Mouse (Mus musculus) embryonic facial prominence, embryonic 11.5 days (tissue): ENCODE results near the gene Gstm1. TPM values are rescaled to one million over a fixed set of nuclear protein-coding genes. Genes with fewer than 3 reads are reported as not detected.
"Not testable (repeated sequence)": the region's sequence is repeated elsewhere in the genome, so short reads cannot be mapped to it uniquely, and the experiment has no call there.

ENCODE experiments used
- ATAC-seq: fragments of 200-750 bp; cut with Nextera tagmentation; replicated peaks from 2 replicates; pipeline ENCODE4 v1.8.0; 2017; ENCODE audit warnings: low read depth; ENCODE audit not compliant: insufficient number of reproducible peaks, low FRiP score, low TSS enrichment
- DNase-seq: peaks from one replicate; pipeline ENCODE4 v3.0.0-alpha.2; 2015; ENCODE audit warnings: low spot score
- H3K27ac ChIP-seq: fragments of 300-500 bp; sonication (generic); replicated peaks from 2 replicates; pipeline ENCODE4 v1.5.1; 2014; ENCODE audit warnings: mild to moderate bottlenecking, low read depth, low read length, control low read depth
- H3K27me3 ChIP-seq: fragments of 300-500 bp; sonication (generic); 2 replicates; pipeline ENCODE4 v1.6.1; 2014; ENCODE audit warnings: mild to moderate bottlenecking, low read length, moderate library complexity, mixed read lengths; ENCODE audit not compliant: control insufficient read depth, insufficient read depth
- H3K36me3 ChIP-seq: fragments of 300-500 bp; sonication (generic); replicated peaks from 2 replicates; pipeline ENCODE4 v1.6.1; 2014; ENCODE audit warnings: low read depth, mild to moderate bottlenecking, low read length, moderate library complexity, mixed read lengths; ENCODE audit not compliant: control insufficient read depth, insufficient read depth
- H3K4me1 ChIP-seq: fragments of 300-500 bp; sonication (generic); 2 replicates; pipeline ENCODE4 v1.6.1; 2014; ENCODE audit warnings: low read length, mixed read lengths; ENCODE audit not compliant: control insufficient read depth, insufficient read depth
- H3K4me2 ChIP-seq: fragments of 300-500 bp; sonication (generic); 2 replicates; pipeline ENCODE4 v1.6.1; 2014; ENCODE audit warnings: low read depth, mild to moderate bottlenecking, control low read depth, low read length, moderate library complexity
- H3K4me3 ChIP-seq: fragments of 300-500 bp; sonication (generic); 2 replicates; pipeline ENCODE4 v1.5.1; 2014; ENCODE audit warnings: low read depth, low read length, control low read depth
- H3K9ac ChIP-seq: fragments of 300-500 bp; sonication (generic); replicated peaks from 2 replicates; pipeline ENCODE4 v1.6.1; 2014; ENCODE audit warnings: mild to moderate bottlenecking, control low read depth, low read length
- H3K9me3 ChIP-seq: fragments of 300-500 bp; sonication (generic); replicated peaks from 2 replicates; pipeline ENCODE4 v1.6.1; 2016; ENCODE audit warnings: mild to moderate bottlenecking, low read length, inconsistent platforms, mixed read lengths; ENCODE audit not compliant: control insufficient read depth
- WGBS: fragments of 180-500 bp; shearing (Covaris S2); extraction: QIAGEN DNeasy Blood & Tissue Kit; methylation state at CpG from one replicate; pipeline ENCODE4 v1.1.7; 2014; 5-methylcytosine and 5-hydroxymethylcytosine counted together
- polyA plus RNA-seq: library from polyadenylated mRNA; unstranded; fragments of >200 nt; fragmentation: Nextera tagmentation; extraction: Ambion mirVana; gene quantifications from 2 replicates; pipeline ENCODE4 v1.2.1, GENCODE M21; 2014

Gstm1 gene
- polyA plus RNA-seq, 1 experiment from 2014 or later: 33.9 TPM

DNA sequence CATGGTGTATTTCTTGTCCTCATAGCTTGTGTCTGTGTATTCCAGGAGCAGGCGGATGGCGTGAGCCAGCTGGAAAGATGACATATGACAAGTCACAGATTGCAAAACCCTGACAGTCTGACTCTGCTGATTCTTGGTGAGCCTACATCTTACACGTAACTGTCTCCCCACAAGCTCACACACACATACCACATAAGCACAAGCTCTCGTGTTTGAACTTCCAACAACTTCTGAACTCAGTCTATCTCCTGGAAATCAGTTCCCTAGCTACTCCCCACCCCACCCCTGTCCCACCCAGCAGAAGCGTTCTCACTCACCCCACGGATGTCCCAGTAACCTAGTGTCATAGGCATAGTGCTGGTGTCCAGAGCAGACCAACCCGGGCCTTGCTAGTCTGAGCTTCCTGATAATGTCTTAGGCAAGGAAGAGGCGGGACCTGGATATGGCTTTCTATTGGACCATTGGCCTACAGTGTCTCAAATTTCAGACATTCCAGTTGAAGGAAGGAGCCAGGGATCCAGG lies 31.7 kb downstream of the Gstm1 start, which contains the start of gene Gstm2:
Gstm2 (minus strand) TSS at position 413 of the 522 bp plus-strand sequence.
- DNase-seq (peak; percentile 63), ATAC-seq (peak; percentile 39; the same call in 1 of the 2 replicates)
- Histone ChIP-seq H3K4me1 (no peaks in the 10 kb centered on the region), H3K9ac (no peak within 1 kb of the TSS), H3K27ac (no peak within 1 kb of the TSS), H3K4me3 (no peak within 1 kb of the TSS), H3K4me2 (peak within 1 kb of the TSS; percentile 20; the same call in 1 of the 2 replicates), H3K9me3 (no peaks in the 10 kb centered on the region), H3K27me3 (no peaks in the 10 kb centered on the region), H3K36me3 (no peaks in the 10 kb centered on the region)
- WGBS: 52% methylated on average over 8 of the region's 8 CpGs

DNA sequence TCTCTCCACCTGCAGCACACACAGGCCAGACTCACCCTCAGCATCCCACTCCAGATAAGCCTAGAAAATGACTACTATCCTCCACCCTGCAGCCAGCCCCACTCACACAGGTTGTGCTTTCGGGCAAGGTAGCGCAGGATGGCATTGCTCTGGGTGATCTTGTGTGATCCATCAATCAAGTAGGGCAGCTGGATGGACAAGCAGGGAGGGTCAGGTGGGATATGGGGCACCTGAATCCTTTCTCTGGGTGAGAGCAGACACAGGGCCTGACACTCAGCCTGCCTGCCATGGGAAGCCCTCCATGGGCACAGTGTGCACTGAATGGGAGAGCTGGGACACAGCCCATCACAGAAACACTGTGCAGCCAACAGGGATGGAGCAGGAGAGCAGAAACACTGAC lies 32.6 kb downstream of the Gstm1 start:
- not testable (repeated sequence) for H3K9ac ChIP-seq, ATAC-seq, H3K36me3 ChIP-seq, H3K27me3 ChIP-seq, H3K4me3 ChIP-seq, H3K9me3 ChIP-seq, DNase-seq, H3K4me1 ChIP-seq, H3K4me2 ChIP-seq, H3K27ac ChIP-seq
- WGBS: 92% methylated on average over 2 of the region's 2 CpGs

DNA sequence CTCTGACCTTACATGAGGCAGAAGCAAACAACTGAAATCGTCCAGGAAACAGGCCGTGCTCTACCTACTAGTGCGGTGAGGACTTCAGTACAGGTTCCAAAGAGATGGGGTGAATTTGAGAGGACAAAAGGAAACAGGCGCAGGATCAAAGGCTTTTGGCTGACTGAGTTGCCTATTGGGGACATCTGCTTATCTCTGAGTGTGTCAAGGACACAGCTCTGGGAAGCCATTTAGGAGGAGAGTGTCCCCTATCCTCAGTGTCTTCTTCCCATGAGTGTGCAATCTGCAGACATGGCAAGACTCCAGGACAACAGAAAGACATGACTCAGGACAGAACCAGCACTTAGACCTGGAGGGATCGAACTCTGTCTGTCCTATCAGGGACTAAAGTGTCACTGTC lies 33.3 kb downstream of the Gstm1 start:
- H3K4me3 ChIP-seq: no peak overlapping the region
- DNase-seq (no peak), ATAC-seq (no peak)
- H3K27me3 ChIP-seq: no peaks in the 10 kb centered on the region
- WGBS: 78% methylated on average over 5 of the region's 5 CpGs
- H3K4me2 ChIP-seq: no peak overlapping the region
- H3K27ac ChIP-seq: no peak overlapping the region
- H3K36me3 ChIP-seq: no peaks in the 10 kb centered on the region
- no peak overlapping the region for H3K9ac ChIP-seq
- H3K4me1 ChIP-seq: no peaks in the 10 kb centered on the region
- H3K9me3 ChIP-seq: no peaks in the 10 kb centered on the region

DNA sequence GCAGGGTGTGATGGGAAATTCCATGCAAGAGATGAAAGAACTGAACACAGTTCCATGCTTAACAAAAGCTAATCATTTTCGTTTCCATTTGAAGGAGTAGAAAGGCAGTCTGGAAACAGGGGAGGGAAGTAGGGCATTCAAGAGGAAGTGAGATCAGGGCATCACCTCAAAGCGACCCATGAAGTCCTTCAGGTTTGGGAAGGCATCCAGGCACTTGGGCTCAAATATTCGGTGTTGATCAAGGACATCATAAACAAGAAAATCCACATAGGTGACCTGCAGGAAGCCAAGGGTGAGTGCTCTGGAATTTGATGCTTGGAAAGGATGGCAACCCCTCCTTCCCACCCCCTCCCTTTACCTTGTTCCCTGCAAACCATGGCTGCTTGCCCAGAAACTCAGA lies 34.0 kb downstream of the Gstm1 start:
- H3K9me3 ChIP-seq: no peaks in the 10 kb centered on the region
- no peak for ATAC-seq
- no peak overlapping the region for H3K4me2 ChIP-seq
- no peaks in the 10 kb centered on the region for H3K4me1 ChIP-seq
- H3K9ac ChIP-seq: no peak overlapping the region
- no peaks in the 10 kb centered on the region for H3K27me3 ChIP-seq
- WGBS: 79% methylated on average over 3 of the region's 3 CpGs
- H3K27ac ChIP-seq: no peak overlapping the region
- no peaks in the 10 kb centered on the region for H3K36me3 ChIP-seq
- no peak overlapping the region for H3K4me3 ChIP-seq
- DNase-seq: no peak

DNA sequence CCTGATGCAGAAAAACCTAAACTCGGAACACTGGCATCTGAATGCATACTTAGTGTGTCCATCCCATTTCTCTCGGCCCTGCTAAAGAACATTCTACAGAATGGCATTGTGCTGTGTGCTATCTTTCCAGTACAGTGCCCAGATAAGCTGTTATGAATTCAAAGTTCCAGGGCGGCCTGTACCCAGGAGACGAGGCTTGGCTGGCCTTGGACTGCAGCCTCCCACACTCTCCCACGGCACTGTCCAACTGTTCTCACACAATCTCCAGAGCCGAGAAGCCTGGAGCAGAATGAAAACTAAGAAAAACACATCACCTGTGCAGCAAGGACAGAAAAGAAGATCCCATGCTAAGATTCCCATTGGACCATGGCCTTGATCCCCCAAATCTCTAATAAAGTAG lies 35.0 kb downstream of the Gstm1 start:
- Histone ChIP-seq H3K9me3 (no peaks in the 10 kb centered on the region), H3K4me2 (no peak overlapping the region), H3K9ac (no peak overlapping the region), H3K4me1 (no peaks in the 10 kb centered on the region), H3K27me3 (no peaks in the 10 kb centered on the region), H3K4me3 (no peak overlapping the region), H3K36me3 (no peaks in the 10 kb centered on the region), H3K27ac (no peak overlapping the region)
- WGBS: 85% methylated on average over 6 of the region's 6 CpGs
- ATAC-seq (no peak), DNase-seq (no peak)

DNA sequence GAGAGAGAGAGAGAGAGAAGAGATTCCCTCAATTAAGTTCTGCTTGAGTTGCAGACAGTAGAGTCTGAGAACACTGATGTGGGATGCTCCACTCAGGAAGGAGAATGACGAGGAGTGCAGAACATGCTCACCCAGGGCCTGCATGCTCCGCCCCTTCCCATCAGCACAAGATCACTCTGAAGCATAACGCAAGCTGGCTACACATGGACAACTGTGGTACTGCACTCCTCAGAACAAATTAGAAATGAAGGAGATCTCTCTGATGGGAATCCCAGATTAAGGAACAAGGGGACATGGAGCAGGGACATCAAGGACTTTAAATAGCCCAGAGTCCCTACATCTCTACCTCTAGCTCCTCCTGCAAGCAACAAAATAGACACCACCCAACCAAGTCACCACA lies 36.5 kb downstream of the Gstm1 start:
- Histone ChIP-seq H3K27me3 (no peaks in the 10 kb centered on the region), H3K9ac (no peak overlapping the region), H3K9me3 (no peaks in the 10 kb centered on the region), H3K27ac (no peak overlapping the region), H3K4me2 (no peak overlapping the region), H3K36me3 (no peaks in the 10 kb centered on the region), H3K4me1 (no peaks in the 10 kb centered on the region), H3K4me3 (no peak overlapping the region)
- DNase-seq: no peak
- WGBS: 68% methylated on average over 3 of the region's 3 CpGs
- no peak for ATAC-seq

DNA sequence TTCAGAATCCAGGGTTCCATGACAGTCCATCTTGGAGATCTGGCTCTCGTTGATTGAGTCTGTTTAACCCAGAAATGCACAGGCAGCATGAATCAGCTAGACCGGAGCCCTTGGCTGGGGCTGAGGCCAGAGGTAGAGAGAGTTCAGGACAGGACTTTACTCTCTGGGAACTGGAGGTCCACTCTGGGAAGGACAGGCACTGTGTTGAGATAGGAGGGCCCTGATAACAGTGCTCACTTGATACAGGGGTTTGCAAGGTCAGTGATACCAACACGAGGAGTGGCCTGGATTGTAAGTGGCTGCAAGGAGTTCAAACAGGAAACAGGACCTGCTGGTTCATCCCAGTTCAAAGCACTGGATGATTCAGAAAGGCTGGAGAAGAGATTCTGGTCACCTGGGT lies 40.1 kb downstream of the Gstm1 start:
- H3K4me1 ChIP-seq: no peaks in the 10 kb centered on the region
- no peak overlapping the region for H3K27ac ChIP-seq
- DNase-seq: no peak
- no peak overlapping the region for H3K4me2 ChIP-seq
- H3K4me3 ChIP-seq: no peak overlapping the region
- H3K27me3 ChIP-seq: no peaks in the 10 kb centered on the region
- H3K36me3 ChIP-seq: no peaks in the 10 kb centered on the region
- H3K9me3 ChIP-seq: no peaks in the 10 kb centered on the region
- H3K9ac ChIP-seq: no peak overlapping the region
- ATAC-seq: no peak
- 79% methylated on average over 3 of the region's 3 CpGs for WGBS

DNA sequence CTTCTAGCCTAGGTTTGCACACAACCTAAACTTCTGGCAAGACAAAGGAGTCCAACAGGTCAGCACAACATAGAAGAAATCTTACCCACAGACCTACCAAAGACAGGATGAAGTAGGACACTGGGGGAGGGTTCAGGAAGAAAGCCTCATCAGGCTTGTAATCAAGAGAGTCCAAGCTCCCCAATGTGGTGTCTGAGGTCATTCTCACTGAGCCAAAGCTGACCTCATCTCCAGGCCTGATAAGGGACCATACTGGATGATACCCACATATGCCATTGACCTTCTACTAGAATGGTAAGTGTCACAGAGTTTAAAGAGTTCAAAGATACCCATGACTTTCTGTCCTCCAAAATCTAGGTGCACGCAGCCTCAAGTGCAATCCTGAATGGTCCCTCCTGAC lies 43.5 kb downstream of the Gstm1 start:
- Histone ChIP-seq H3K4me1 (no peaks in the 10 kb centered on the region), H3K4me3 (no peak overlapping the region), H3K27me3 (no peaks in the 10 kb centered on the region), H3K9me3 (no peaks in the 10 kb centered on the region), H3K36me3 (no peaks in the 10 kb centered on the region), H3K27ac (no peak overlapping the region), H3K4me2 (no peak overlapping the region), H3K9ac (no peak overlapping the region)
- ATAC-seq: no peak
- no peak for DNase-seq
- WGBS: 87% methylated on average over 1 of the region's 1 CpGs
